ENCODE assay signal across 24 mouse cellular contexts in genomic region chrX:166886417-166886816, GRCm38 (mm10).
"Had no signal": no experiment of that assay in that cellular context is flagged by ENCODE, and none has a peak within 500 bp of the region (broad histone marks: within the 10 kb centered on the region; RNA-seq: fewer than 3 reads in every experiment).

No protein-coding gene starts in this region.

- H3K27me3 ChIP-seq: heart, embryonic 12.5 days; intestine, embryonic 15.5 days; liver, embryonic 13.5 days had no signal

- ATAC-seq: hindbrain, embryonic 16.5 days; inflammation-experienced regulatory T-cells, adult 6 months; intestine, embryonic 15.5 days had no signal

- H3K36me3 ChIP-seq: heart, embryonic 10.5 days; heart, embryonic 12.5 days; hindbrain, embryonic 10.5 days; hindbrain, embryonic 12.5 days; intestine, embryonic 15.5 days; limb, embryonic 10.5 days; limb, embryonic 12.5 days; liver, embryonic 13.5 days had no signal

- H3K4me1 ChIP-seq: heart, embryonic 10.5 days; heart, embryonic 12.5 days; hindbrain, embryonic 10.5 days; hindbrain, embryonic 12.5 days; intestine, embryonic 15.5 days; limb, embryonic 10.5 days; limb, embryonic 12.5 days; liver, embryonic 13.5 days had no signal

- H3K4me2 ChIP-seq: heart, embryonic 12.5 days; hindbrain, embryonic 12.5 days; hindbrain, embryonic 14.5 days; intestine, embryonic 15.5 days; limb, embryonic 12.5 days; liver, embryonic 13.5 days had no signal

- H3K9ac ChIP-seq: heart, embryonic 12.5 days; hindbrain, embryonic 12.5 days; hindbrain, embryonic 14.5 days; intestine, embryonic 15.5 days; limb, embryonic 12.5 days; liver, embryonic 13.5 days had no signal

- H3K4me3 ChIP-seq: gastrocnemius, adult 2 months; heart, embryonic 10.5 days; heart, embryonic 12.5 days; hindbrain, embryonic 10.5 days; hindbrain, embryonic 12.5 days; intestine, embryonic 15.5 days; layer of hippocampus, adult 2 months; left cerebral cortex, adult 2 months; limb, embryonic 10.5 days; limb, embryonic 12.5 days; liver, embryonic 13.5 days had no signal

- H3K9me3 ChIP-seq: heart, embryonic 10.5 days; heart, embryonic 12.5 days; hindbrain, embryonic 10.5 days; hindbrain, embryonic 12.5 days; intestine, embryonic 15.5 days; limb, embryonic 10.5 days; limb, embryonic 12.5 days; liver, embryonic 13.5 days had no signal

- H3K27ac ChIP-seq: gastrocnemius, adult 2 months; heart, embryonic 10.5 days; hindbrain, embryonic 10.5 days; hindbrain, embryonic 12.5 days; hindbrain, embryonic 14.5 days; intestine, embryonic 15.5 days; layer of hippocampus, adult 2 months; left cerebral cortex, adult 2 months; limb, embryonic 10.5 days; limb, embryonic 12.5 days; liver, embryonic 13.5 days had no signal

- DNase-seq: gastrocnemius, adult 2 months; gastrocnemius, postnatal 10 days; gastrocnemius, postnatal 25 days; heart, adult 18-20 months; heart, postnatal 10 days; heart, postnatal 4 days; kidney, adult 18-20 months; kidney, adult 8-10 months; kidney, postnatal 10 days; kidney, postnatal 25 days; kidney, postnatal 4 days; liver, embryonic 13.5 days had no signal
